Mouse (Mus musculus): ENCODE results near the gene Gpc6.

DNA sequence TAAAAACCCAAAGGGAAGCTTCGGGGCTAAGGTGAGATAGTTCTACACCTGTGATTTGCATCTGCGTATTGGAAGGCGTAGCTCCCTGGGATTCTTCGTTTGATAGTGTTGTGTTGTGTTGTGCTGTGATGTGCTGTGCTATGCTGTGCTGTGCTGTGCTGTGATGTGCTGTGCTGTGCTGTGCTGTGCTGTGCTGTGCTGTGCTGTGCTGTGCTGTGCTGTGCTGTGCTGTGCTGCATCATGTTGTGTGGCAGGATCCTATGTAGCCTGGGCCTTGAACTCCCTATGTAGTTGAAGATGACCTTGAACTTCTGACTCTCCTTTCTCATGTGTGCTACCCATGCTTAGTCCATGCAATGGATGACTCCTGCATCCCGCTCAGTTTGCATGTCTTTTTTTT, 994.5 kb downstream of the Gpc6 start:
- no peak for TF ChIP-seq CTCF (IDR thresholded peaks at IDR 0.05; ENCODE audit: insufficient read depth, low read depth, low read length)
- no peak for TF ChIP-seq POLR2A (IDR thresholded peaks at IDR 0.05; ENCODE audit: insufficient read depth, low read depth, low read length)

Data from olfactory bulb, adult 2 months (tissue).